Mouse (Mus musculus): ENCODE data around the gene Lmtk2.
A peak's percentile ranks its signal among the peaks of the same experiment; 100 is the strongest.

Lmtk2 gene

DNA sequence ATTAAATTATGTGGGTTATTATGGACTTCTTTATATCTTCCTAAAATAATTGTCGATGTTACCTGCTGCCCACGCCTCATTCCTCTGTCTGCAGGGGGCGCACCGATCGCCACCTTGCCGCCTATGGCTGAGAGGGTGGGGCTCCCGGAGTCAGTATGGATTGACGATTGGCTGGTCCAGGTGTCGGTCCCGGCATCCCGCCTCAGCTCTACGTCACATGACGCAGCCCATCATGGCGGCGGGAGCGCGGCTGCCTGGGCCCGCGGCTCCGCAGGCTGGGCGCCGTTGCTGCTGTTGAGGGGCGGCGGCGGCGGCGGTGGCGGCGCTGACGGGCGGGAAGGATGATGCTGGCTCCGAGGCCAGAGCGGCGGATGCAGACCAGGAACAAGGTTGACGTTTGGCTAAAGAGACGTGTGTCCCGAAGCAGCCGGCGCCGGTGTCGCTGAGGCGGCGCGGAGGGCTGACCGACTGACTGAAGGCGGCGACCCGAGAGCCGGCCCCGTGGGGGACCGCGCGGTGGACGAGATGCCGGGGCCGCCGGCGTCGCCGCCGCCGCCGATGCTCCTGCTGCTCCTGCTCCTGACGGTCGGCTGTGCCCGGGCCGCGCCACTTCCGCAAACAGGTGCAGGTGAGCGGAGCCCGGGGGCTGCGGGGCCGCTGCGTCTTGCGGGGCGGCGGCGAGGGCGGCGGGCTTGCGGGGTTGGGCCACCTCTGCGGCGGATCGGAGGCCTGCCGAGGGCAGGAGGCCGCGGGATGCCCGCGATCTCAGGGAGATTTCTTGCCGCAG lies at the start of gene Lmtk2:
Gene Lmtk2 (plus strand): TSS at position 288 of the 787 bp plus-strand sequence.
- peak; percentile 82 for DNase-seq (ENCODE audit: low read depth)

- no peak for DNase-seq (ENCODE audit: low read depth)
These were observed 49.0 kb upstream of the Lmtk2 start for GRCm38 (mm10) chr5:144051268-144051667.

DNA sequence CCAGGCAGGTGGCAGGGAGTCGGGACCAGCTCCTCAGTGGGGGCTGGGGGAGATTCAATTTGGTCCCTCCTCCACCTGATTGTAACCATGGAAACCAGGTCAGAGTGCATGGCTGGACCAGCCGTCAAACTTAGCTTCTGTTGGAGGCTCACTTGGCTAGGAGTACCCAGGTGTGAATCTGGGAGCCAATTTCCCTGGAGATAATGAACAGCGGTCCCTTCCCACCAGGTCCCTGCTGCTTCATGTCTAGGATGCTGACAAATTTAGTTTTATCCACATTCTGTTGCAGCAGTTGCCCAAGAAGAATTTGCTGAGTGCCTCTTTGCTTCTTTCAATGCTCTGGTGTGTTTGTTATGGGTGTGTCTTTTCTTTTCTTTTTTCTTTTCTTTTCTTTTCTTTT lies 46.8 kb upstream of the Lmtk2 start:
- no peak for DNase-seq (ENCODE audit: low read depth)

- no peak for DNase-seq (ENCODE audit: low read depth)
These were observed 45.9 kb upstream of the Lmtk2 start for GRCm38 (mm10) chr5:144054340-144054739.

GRCm38 (mm10) chr5:144064093-144064492 lies 36.1 kb upstream of the Lmtk2 start:
- no peak for DNase-seq (ENCODE audit: low read depth)

GRCm38 (mm10) chr5:144066036-144066435 lies 34.2 kb upstream of the Lmtk2 start:
- no peak for DNase-seq (ENCODE audit: low read depth)

DNA sequence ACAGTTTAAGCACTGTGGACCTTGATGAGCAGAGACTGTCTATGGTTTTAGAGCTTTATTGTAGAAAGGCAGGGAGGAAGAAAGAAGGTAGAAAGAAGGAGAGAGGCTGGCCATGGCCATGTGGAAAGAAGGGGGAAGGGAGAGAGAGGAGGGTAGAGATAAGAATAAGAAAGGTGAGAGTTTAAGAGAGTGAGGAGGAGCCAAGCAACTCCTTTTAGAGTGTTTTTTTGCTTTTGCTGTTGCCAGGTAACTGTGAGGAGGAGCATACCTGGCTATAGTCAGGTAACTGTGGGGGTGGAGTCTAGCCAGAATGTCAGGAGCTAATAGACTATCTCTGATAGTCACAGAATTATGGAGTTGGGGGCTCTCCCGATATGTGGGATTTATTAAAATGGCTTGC lies 30.2 kb upstream of the Lmtk2 start:
- no peak for DNase-seq (ENCODE audit: low read depth)

- DNase-seq (ENCODE audit: low read depth), result no peak
These were observed 29.0 kb upstream of the Lmtk2 start for GRCm38 (mm10) chr5:144071249-144071648.

GRCm38 (mm10) chr5:144077541-144077940 lies 22.7 kb upstream of the Lmtk2 start:
- DNase-seq (ENCODE audit: low read depth), result no peak

GRCm38 (mm10) chr5:144080886-144081285 lies 19.4 kb upstream of the Lmtk2 start:
- no peak for DNase-seq (ENCODE audit: low read depth)

- no peak for DNase-seq (ENCODE audit: low read depth)
These were observed 18.2 kb upstream of the Lmtk2 start for GRCm38 (mm10) chr5:144082006-144082405.

GRCm38 (mm10) chr5:144083521-144083920 lies 16.7 kb upstream of the Lmtk2 start:
- no peak for DNase-seq (ENCODE audit: low read depth)

DNA sequence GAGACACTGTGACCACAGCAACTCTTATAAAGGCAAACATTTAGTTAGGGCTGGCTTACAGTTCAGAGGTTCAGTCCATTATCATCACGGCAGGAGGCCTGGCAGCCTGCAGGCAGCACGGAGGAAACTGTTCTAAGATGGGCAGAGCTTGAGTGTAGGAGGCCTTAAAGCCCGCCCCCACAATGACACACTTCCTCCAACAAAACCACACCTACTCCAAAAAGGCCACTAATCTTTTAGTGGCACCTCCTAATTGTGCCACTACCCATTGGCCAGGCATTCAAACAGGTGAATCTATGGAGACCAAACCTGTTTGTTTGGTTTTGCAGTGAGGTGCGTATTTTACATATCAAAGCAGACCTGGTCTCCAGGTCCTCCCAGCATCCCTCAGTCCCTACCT lies 16.0 kb upstream of the Lmtk2 start:
- no peak for DNase-seq (ENCODE audit: low read depth)

- no peak for DNase-seq (ENCODE audit: low read depth)
These were observed 14.5 kb upstream of the Lmtk2 start for GRCm38 (mm10) chr5:144085696-144086095.

- DNase-seq (ENCODE audit: low read depth), result no peak
These were observed 13.7 kb upstream of the Lmtk2 start for GRCm38 (mm10) chr5:144086494-144086893.

DNA sequence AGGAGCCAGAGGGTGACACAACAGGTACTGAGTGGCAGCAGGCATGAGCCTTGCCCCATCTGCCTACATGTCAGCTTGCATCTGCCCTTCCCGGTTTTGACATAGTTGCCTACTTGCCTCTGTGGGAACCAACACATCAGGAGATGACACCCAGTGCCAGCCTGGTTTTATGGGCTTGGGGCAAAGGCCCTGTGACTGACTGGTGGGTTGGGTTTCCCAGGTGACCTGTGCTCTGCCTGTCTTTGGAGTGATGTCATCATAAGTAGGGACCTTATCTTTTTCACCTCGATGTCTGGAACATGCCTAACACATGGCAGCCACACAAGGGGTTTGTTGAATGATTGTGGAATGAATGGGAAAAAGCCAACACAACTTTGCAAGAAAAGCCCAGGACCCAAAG lies 11.9 kb upstream of the Lmtk2 start:
- no peak for DNase-seq (ENCODE audit: low read depth)

DNA sequence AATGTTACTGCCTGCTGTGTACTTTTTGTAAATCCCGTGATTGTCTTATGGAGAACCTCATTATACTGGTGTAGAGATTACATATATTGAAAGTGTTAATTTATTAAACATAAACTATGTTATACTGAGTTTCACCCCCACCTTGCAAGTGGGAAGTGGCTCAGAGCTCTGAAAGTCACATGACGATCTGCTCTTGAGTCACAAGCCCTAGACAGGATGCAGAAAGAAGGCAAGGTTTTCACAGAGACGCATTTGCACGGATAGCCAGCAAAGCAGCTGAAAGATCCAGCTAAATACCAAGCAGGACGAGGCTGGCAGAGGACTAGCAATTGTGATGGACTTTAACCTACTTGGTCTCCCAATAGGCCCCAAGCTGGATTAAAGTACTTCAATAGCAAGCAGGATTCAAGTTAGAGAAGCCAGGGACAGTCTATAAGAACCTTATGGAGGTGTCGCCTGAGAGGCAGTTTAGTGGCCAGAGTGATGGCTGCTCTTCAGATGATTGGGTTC lies 4.7 kb upstream of the Lmtk2 start:
- DNase-seq (ENCODE audit: low read depth), result no peak

DNA sequence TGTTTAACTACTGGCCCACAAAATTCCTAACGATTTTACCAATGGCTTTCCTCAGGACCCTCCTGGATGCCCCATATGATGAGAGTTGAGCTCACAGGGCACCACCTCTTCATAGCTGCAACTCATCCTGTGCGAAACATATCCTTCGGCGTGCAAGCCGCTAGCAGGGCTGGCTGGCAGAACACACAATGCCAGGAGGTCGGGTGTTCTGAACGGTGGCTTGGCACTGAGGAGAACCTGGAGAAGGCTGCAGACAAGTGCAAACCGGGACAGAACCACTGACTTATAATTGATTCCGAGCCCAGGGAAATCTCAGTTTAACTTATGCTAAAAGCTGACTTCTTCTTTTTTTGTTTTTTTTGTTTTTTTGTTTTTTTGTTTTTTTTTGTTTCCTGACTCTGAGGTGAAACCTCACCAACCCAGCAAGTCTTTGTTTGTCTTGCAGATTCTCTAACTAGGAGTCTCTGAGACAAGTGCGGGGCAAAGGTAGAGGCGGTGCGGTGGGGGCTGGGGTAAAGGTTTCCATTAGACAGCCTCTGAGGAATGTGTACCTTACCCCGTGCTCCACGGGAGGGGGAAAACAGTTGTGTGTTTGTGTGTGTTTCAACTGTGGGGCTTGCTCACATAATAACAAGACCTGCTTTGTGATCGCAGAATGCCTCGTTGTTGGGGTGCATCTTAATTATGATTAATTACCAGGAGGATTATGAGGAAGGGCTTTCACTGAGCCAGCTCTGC lies 2.2 kb upstream of the Lmtk2 start:
- DNase-seq (ENCODE audit: low read depth), result no peak

GRCm38 (mm10) chr5:144098640-144098929 lies 1.7 kb upstream of the Lmtk2 start:
- DNase-seq (ENCODE audit: low read depth), result no peak

DNA sequence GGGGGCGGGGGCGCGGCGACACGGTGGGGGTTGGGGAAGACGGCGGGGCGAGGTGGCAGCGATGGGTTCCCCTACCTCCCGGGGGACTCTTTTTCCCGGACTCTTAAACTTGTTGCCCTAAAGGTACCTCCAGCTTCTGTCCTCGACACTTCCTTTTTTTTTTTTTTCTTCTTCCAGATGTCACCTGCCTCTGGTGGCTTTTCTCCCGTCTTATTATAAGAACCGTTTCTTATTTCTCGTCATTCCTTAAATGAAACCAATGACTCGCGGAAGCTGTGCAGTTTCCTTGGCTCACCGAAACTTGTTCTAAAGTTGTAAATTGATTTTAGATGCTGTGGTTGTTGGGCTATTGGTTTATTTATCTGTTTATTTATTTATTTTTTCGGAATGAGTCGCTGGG lies 712 bp downstream of the Lmtk2 start:
- no peak for DNase-seq (ENCODE audit: low read depth)

- DNase-seq (ENCODE audit: low read depth), result no peak
These were observed 4.8 kb downstream of the Lmtk2 start for GRCm38 (mm10) chr5:144105070-144105469.

GRCm38 (mm10) chr5:144105471-144106129 lies 5.4 kb downstream of the Lmtk2 start:
- no peak for DNase-seq (ENCODE audit: low read depth)

DNA sequence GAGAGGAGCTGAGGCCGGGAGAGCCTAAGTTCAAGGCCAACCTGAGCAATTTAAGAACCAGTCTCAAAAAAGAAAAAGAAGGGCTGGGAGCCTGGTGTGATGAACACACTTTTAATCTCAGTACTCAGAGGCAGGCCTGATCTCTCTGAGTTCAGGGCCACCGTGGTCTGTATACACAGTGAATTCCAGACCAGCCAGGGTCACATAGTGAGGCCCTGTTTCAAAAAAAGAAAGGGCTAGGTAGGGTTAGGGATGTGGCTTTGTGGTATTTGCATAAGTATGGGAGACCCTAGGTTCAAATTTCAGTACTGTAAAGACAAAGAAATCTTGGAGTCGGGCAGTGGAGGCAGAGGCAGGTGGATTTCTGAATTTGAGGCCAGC lies 5.9 kb downstream of the Lmtk2 start:
- DNase-seq (ENCODE audit: low read depth), result no peak

All from fibroblast of lung, adult 2 months (primary cell).